In the genomic region with DNA sequence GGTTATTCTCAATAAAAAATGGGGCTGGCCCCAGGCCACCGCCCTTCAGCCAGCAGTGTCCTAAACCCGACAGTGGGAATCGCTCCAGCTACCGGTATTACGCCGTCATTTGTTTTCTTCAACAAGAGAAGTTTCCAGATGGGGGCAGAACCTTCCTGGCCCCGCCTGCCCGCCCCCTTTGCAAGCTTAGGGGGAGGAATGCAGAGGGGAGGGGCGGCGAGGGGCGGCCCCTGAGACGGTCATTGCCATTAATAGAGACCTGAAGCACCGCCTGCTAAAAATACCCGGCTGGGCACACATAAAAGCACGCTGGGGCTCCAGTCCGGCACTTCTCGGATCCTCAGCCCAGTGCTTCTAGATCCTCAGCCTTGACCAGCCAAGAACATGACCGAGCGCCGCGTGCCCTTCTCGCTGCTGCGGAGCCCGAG, we compare ENCODE assay signal across 8 mouse cellular contexts. TPM values are rescaled to one million over a fixed set of nuclear protein-coding genes. Genes with fewer than 3 reads are reported as not detected.
DNase-seq lines count a peak whose midpoint lies in the region; ATAC-seq and TF ChIP-seq lines count a peak whose summit lies in the region.

A gene (plus strand): TSS at position 245 of the 428 bp plus-strand sequence.

- no peak for TF ChIP-seq POLR2A in thymus, adult 2 months (IDR thresholded peaks at IDR 0.05; ENCODE audit: control insufficient read depth, extremely low read depth, insufficient read depth, low read length, poor library complexity)
- peak; percentile 64 for TF ChIP-seq POLR2A in testis, adult 2 months (IDR thresholded peaks at IDR 0.05; ENCODE audit: control insufficient read depth, low read depth, low read length)

- peak; percentile 32; the same call in 1 of the 2 replicates for TF ChIP-seq EP300 in heart, postnatal 0 days (IDR thresholded peaks at IDR 0.05; ENCODE audit: low read depth)

- peak within 1 kb of the TSS; percentile 66 for H3K4me2 ChIP-seq in heart, postnatal 0 days (ENCODE audit: low read depth, low read length)

- peak; percentile 92 for ATAC-seq in heart, postnatal 0 days (ENCODE audit: insufficient read depth, low read depth)

- no peaks in the 10 kb centered on the region for H3K9me3 ChIP-seq in forebrain, embryonic 10.5 days
- H3K9me3 ChIP-seq in heart, postnatal 0 days (replicated peaks; ENCODE audit: control insufficient read depth, low read length) = no peaks in the 10 kb centered on the region

- H3K27me3 ChIP-seq in thymus, adult 2 months (ENCODE audit: control insufficient read depth, insufficient read depth, low read length) = peaks cover 7% of the 10 kb centered on the region
- H3K27me3 ChIP-seq in forebrain, embryonic 10.5 days (ENCODE audit: poor library complexity, severe bottlenecking) = peaks cover 77% of the 10 kb centered on the region
- no peaks in the 10 kb centered on the region for H3K27me3 ChIP-seq in heart, postnatal 0 days (ENCODE audit: control insufficient read depth, insufficient read depth, low read length)
- H3K27me3 ChIP-seq in testis, adult 2 months (ENCODE audit: control insufficient read depth, insufficient read depth, low read length) = 0 out of 2 replicates have a peak, but pooled peaks cover 2% of the 10 kb centered on the region

- WGBS in thymus, adult 2 months = 5% methylated on average over 24 of the region's 24 CpGs
- WGBS in forebrain, embryonic 10.5 days = 2% methylated on average over 24 of the region's 24 CpGs
- WGBS in heart, postnatal 0 days = under 1% methylated on average over 24 of the region's 24 CpGs

- H3K27ac ChIP-seq in thymus, adult 2 months (ENCODE audit: control insufficient read depth, insufficient read depth, low read length) = peak within 1 kb of the TSS; percentile 42; the same call in 1 of the 2 replicates
- peak within 1 kb of the TSS; percentile 1; the same call in 1 of the 2 replicates for H3K27ac ChIP-seq in forebrain, embryonic 10.5 days
- peak within 1 kb of the TSS; percentile 93 for H3K27ac ChIP-seq in heart, postnatal 0 days (ENCODE audit: low read depth)
- peak within 1 kb of the TSS; percentile 67 for H3K27ac ChIP-seq in testis, adult 2 months (ENCODE audit: control insufficient read depth, insufficient read depth, low read depth, low read length)

- DNase-seq in thymus, adult 2 months = no peak
- no peak for DNase-seq in thymus, postnatal 10 days (ENCODE audit: low spot score in 2 of 2)
- DNase-seq in forebrain, embryonic 10.5 days (ENCODE audit: extremely low spot score, low spot score) = peak; percentile 43
- DNase-seq in heart, postnatal 0 days (ENCODE audit: low spot score) = peak; percentile 98
- peak; percentile 87 to 94 for DNase-seq in kidney, postnatal 36 days
- peak; percentile 87 to 94 for DNase-seq in lung, postnatal 4 days
- no peak for DNase-seq in thymus, postnatal 14 days

- no peak for TF ChIP-seq CTCF in thymus, adult 2 months (IDR thresholded peaks at IDR 0.05; ENCODE audit: borderline replicate concordance, control insufficient read depth, extremely low read depth, insufficient read depth, low read length, poor library complexity)
- no peak for TF ChIP-seq CTCF in heart, postnatal 0 days (IDR thresholded peaks at IDR 0.05; ENCODE audit: low read depth)
- TF ChIP-seq CTCF in testis, adult 2 months (IDR thresholded peaks at IDR 0.05; ENCODE audit: control insufficient read depth, insufficient read depth, insufficient replicate concordance, low read depth, low read length) = no peak

- H3K9ac ChIP-seq in heart, postnatal 0 days (replicated peaks; ENCODE audit: low read depth, low read length) = peak within 1 kb of the TSS; percentile 81

- H3K4me3 ChIP-seq in thymus, adult 2 months (ENCODE audit: control insufficient read depth, insufficient read depth, low read length) = no peak within 1 kb of the TSS
- H3K4me3 ChIP-seq in forebrain, embryonic 10.5 days = peak within 1 kb of the TSS; percentile 45
- H3K4me3 ChIP-seq in heart, postnatal 0 days (ENCODE audit: low read depth, low read length) = peak within 1 kb of the TSS; percentile 65
- H3K4me3 ChIP-seq in testis, adult 2 months (ENCODE audit: control insufficient read depth, low read depth, low read length) = peak within 1 kb of the TSS; percentile 82

- no peaks in the 10 kb centered on the region for H3K36me3 ChIP-seq in thymus, adult 2 months (ENCODE audit: control insufficient read depth, insufficient read depth, low read length)
- no peaks in the 10 kb centered on the region for H3K36me3 ChIP-seq in forebrain, embryonic 10.5 days (replicated peaks)
- no peaks in the 10 kb centered on the region for H3K36me3 ChIP-seq in heart, postnatal 0 days (replicated peaks; ENCODE audit: control insufficient read depth, insufficient read depth, low read length)
- H3K36me3 ChIP-seq in testis, adult 2 months (ENCODE audit: control insufficient read depth, insufficient read depth, low read length) = no peaks in the 10 kb centered on the region

- H3K4me1 ChIP-seq in thymus, adult 2 months (replicated peaks; ENCODE audit: control insufficient read depth, insufficient read depth, low read length) = 0 out of 2 replicates have a peak, but pooled peaks cover under 1% of the 10 kb centered on the region
- H3K4me1 ChIP-seq in forebrain, embryonic 10.5 days = peaks cover 16% of the 10 kb centered on the region
- H3K4me1 ChIP-seq in heart, postnatal 0 days (ENCODE audit: control insufficient read depth, insufficient read depth) = peaks cover 6% of the 10 kb centered on the region; the same call in 1 of the 2 replicates
- peaks cover 11% of the 10 kb centered on the region for H3K4me1 ChIP-seq in testis, adult 2 months (ENCODE audit: control insufficient read depth, insufficient read depth, low read length)

RNA-seq across cellular contexts. Expression of the gene that starts here (rescaled TPM):
- polyA plus RNA-seq in thymus, adult 2 months (2012; rRNA removed) = 73.6 and 96.8 TPM in 2 replicates
- 7.2 and 7.6 TPM in 2 replicates for polyA plus RNA-seq in forebrain, embryonic 10.5 days (2016; fragmentation: Nextera tagmentation; extraction: Ambion mirVana)
- 1,178 and 1,316 TPM in 2 replicates for total RNA-seq in heart, postnatal 0 days (2014; rRNA removed; ENCODE audit: low replicate concordance)
- polyA plus RNA-seq in heart, postnatal 0 days (2015; fragmentation: Nextera tagmentation; extraction: Ambion mirVana) = 974 and 1,039 TPM in 2 replicates
- 49.6 and 51.0 TPM in 2 replicates for polyA plus RNA-seq in testis, adult 2 months (2012; rRNA removed)

Comparison
In these comparisons a context has a peak if more than half of its experiments do, and no peak if none do; other contexts are left out.
1. DNase-seq: peak in forebrain, embryonic 10.5 days (single experiment), heart, postnatal 0 days (single experiment), kidney, postnatal 36 days (2 of 2) and lung, postnatal 4 days (2 of 2); none in thymus, adult 2 months (single experiment), thymus, postnatal 10 days (0 of 2) and thymus, postnatal 14 days (single experiment).
2. H3K27ac ChIP-seq: peak in every context shown above with its lines; median percentile 93 in heart, postnatal 0 days; 67 in testis, adult 2 months; 42 in thymus, adult 2 months; 1 in forebrain, embryonic 10.5 days.